Mouse (Mus musculus): ENCODE measurements around the gene Ptar1.
A peak's percentile ranks its signal among the peaks of the same experiment; 100 is the strongest.

DNA sequence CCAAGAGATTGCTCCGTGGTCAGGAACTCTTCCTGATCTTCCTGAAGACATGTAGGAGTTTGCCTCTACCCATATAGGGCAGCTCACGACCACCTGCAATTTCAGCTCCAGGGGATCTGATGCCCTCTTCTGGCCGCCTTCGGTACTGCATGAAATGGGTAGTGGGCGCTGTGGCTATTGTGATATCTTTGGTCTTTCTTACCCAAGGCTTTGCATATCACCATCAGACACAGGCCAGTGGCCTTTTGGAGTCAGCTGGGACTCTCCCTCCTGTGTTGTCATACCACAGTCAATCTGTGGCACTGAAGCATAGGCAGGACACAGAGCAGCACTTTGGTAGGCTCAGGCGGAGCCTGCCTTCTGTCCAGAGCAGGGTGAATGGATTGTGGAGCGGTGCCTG lies 84.7 kb downstream of the Ptar1 start:
- TF ChIP-seq CTCF (conservative IDR thresholded peaks at IDR 0.05; ENCODE audit: low read length) (peak; percentile 86), POU5F1 (IDR thresholded peaks at IDR 0.05; ENCODE audit: borderline replicate concordance, low read length) (no peak)
